Mouse (Mus musculus): ENCODE measurements around the gene Prl2b1.

GRCm38 (mm10) chr13:27413640-27414039 lies 23.0 kb upstream of the Prl2b1 start:
- no peak for TF ChIP-seq CTCF (IDR thresholded peaks at IDR 0.05; ENCODE audit: insufficient read depth, low read depth, low read length)
- TF ChIP-seq POLR2A (IDR thresholded peaks at IDR 0.05; ENCODE audit: insufficient read depth, low read depth, low read length): no peak
